Mouse (Mus musculus): Measurements from ENCODE around the gene Slc25a38. TPM values are rescaled to one million over a fixed set of nuclear protein-coding genes. Genes with fewer than 3 reads are reported as not detected.

The Slc25a38 gene
- polyA plus RNA-seq, 1 experiment from 2014 or later: 33.7 TPM

GRCm38 (mm10) chr9:120113456-120113855 is 3.3 kb downstream of the Slc25a38 start:
- ATAC-seq (replicated peaks; ENCODE audit: low FRiP score) (no peak), DNase-seq (ENCODE audit: low spot score) (no peak)
- Histone ChIP-seq H3K9ac (ENCODE audit: low read length) (no peak overlapping the region), H3K4me1 (replicated peaks; ENCODE audit: control insufficient read depth, insufficient read depth, low read length) (no peaks in the 10 kb centered on the region), H3K27ac (ENCODE audit: low read depth, low read length) (no peak overlapping the region), H3K4me2 (ENCODE audit: low read depth, low read length, severe bottlenecking) (no peak overlapping the region), H3K4me3 (ENCODE audit: low read depth, low read length) (no peak overlapping the region), H3K27me3 (ENCODE audit: control insufficient read depth, insufficient read depth, low read length) (no peaks in the 10 kb centered on the region), H3K9me3 (ENCODE audit: control insufficient read depth, low read length) (no peaks in the 10 kb centered on the region), H3K36me3 (ENCODE audit: control insufficient read depth, insufficient read depth, low read length) (no peaks in the 10 kb centered on the region; the same call in 1 of the 2 replicates)
- 97% methylated on average over 7 of the region's 7 CpGs for WGBS

GRCm38 (mm10) chr9:120114051-120114788 is 4.0 kb downstream of the Slc25a38 start:
- no peaks in the 10 kb centered on the region for H3K9me3 ChIP-seq (ENCODE audit: control insufficient read depth, low read length)
- H3K36me3 ChIP-seq (ENCODE audit: control insufficient read depth, insufficient read depth, low read length): no peaks in the 10 kb centered on the region; the same call in 1 of the 2 replicates
- WGBS: 92% methylated on average over 17 of the region's 17 CpGs
- no peak overlapping the region for H3K4me3 ChIP-seq (ENCODE audit: low read depth, low read length)
- H3K27ac ChIP-seq (ENCODE audit: low read depth, low read length): no peak overlapping the region
- ATAC-seq (replicated peaks; ENCODE audit: low FRiP score) (no peak), DNase-seq (ENCODE audit: low spot score) (no peak)
- no peak overlapping the region for H3K4me2 ChIP-seq (ENCODE audit: low read depth, low read length, severe bottlenecking)
- no peaks in the 10 kb centered on the region for H3K4me1 ChIP-seq (replicated peaks; ENCODE audit: control insufficient read depth, insufficient read depth, low read length)
- H3K9ac ChIP-seq (ENCODE audit: low read length): no peak overlapping the region
- H3K27me3 ChIP-seq (ENCODE audit: control insufficient read depth, insufficient read depth, low read length): no peaks in the 10 kb centered on the region

GRCm38 (mm10) chr9:120114789-120115151 is 4.6 kb downstream of the Slc25a38 start:
- 0 out of 2 replicates have a peak overlapping the region, but pooled peaks have one; percentile 12 for H3K27ac ChIP-seq (ENCODE audit: low read depth, low read length)

GRCm38 (mm10) chr9:120115580-120115979 is 5.4 kb downstream of the Slc25a38 start:
- H3K4me2 ChIP-seq (ENCODE audit: low read depth, low read length, severe bottlenecking): no peak overlapping the region
- 80% methylated on average over 5 of the region's 5 CpGs for WGBS
- no peaks in the 10 kb centered on the region for H3K4me1 ChIP-seq (replicated peaks; ENCODE audit: control insufficient read depth, insufficient read depth, low read length)
- no peaks in the 10 kb centered on the region for H3K9me3 ChIP-seq (ENCODE audit: control insufficient read depth, low read length)
- 0 out of 2 replicates have a peak overlapping the region, but pooled peaks have one; percentile 4 for H3K27ac ChIP-seq (ENCODE audit: low read depth, low read length)
- H3K9ac ChIP-seq (ENCODE audit: low read length): no peak overlapping the region
- no peak for DNase-seq (ENCODE audit: low spot score)
- H3K36me3 ChIP-seq (ENCODE audit: control insufficient read depth, insufficient read depth, low read length): no peaks in the 10 kb centered on the region; the same call in 1 of the 2 replicates
- no peak for ATAC-seq (replicated peaks; ENCODE audit: low FRiP score)
- H3K4me3 ChIP-seq (ENCODE audit: low read depth, low read length): no peak overlapping the region
- H3K27me3 ChIP-seq (ENCODE audit: control insufficient read depth, insufficient read depth, low read length): no peaks in the 10 kb centered on the region

More at GRCm38 (mm10) chr9:120114789-120115151, 4.6 kb downstream of the Slc25a38 start:
- Histone ChIP-seq H3K9me3 (ENCODE audit: control insufficient read depth, low read length) (no peaks in the 10 kb centered on the region), H3K36me3 (ENCODE audit: control insufficient read depth, insufficient read depth, low read length) (no peaks in the 10 kb centered on the region; the same call in 1 of the 2 replicates), H3K9ac (ENCODE audit: low read length) (no peak overlapping the region), H3K4me3 (ENCODE audit: low read depth, low read length) (no peak overlapping the region), H3K4me1 (replicated peaks; ENCODE audit: control insufficient read depth, insufficient read depth, low read length) (no peaks in the 10 kb centered on the region), H3K4me2 (ENCODE audit: low read depth, low read length, severe bottlenecking) (no peak overlapping the region), H3K27me3 (ENCODE audit: control insufficient read depth, insufficient read depth, low read length) (no peaks in the 10 kb centered on the region)
- ATAC-seq (replicated peaks; ENCODE audit: low FRiP score) (no peak), DNase-seq (ENCODE audit: low spot score) (no peak)
- 95% methylated on average over 2 of the region's 2 CpGs for WGBS

GRCm38 (mm10) chr9:120116184-120116624 is 6.0 kb downstream of the Slc25a38 start:
- Histone ChIP-seq H3K9me3 (ENCODE audit: control insufficient read depth, low read length) (no peaks in the 10 kb centered on the region), H3K4me2 (ENCODE audit: low read depth, low read length, severe bottlenecking) (no peak overlapping the region), H3K27ac (ENCODE audit: low read depth, low read length) (0 out of 2 replicates have a peak overlapping the region, but pooled peaks have one; percentile 25), H3K27me3 (ENCODE audit: control insufficient read depth, insufficient read depth, low read length) (no peaks in the 10 kb centered on the region), H3K4me3 (ENCODE audit: low read depth, low read length) (no peak overlapping the region), H3K36me3 (ENCODE audit: control insufficient read depth, insufficient read depth, low read length) (no peaks in the 10 kb centered on the region; the same call in 1 of the 2 replicates), H3K4me1 (replicated peaks; ENCODE audit: control insufficient read depth, insufficient read depth, low read length) (no peaks in the 10 kb centered on the region), H3K9ac (ENCODE audit: low read length) (no peak overlapping the region)
- ATAC-seq (replicated peaks; ENCODE audit: low FRiP score) (no peak), DNase-seq (ENCODE audit: low spot score) (peak; percentile 16)
- 88% methylated on average over 8 of the region's 8 CpGs for WGBS

GRCm38 (mm10) chr9:120118212-120118611 is 8.0 kb downstream of the Slc25a38 start:
- Histone ChIP-seq H3K4me1 (replicated peaks; ENCODE audit: control insufficient read depth, insufficient read depth, low read length) (no peaks in the 10 kb centered on the region), H3K4me2 (ENCODE audit: low read depth, low read length, severe bottlenecking) (no peak overlapping the region), H3K27me3 (ENCODE audit: control insufficient read depth, insufficient read depth, low read length) (no peaks in the 10 kb centered on the region), H3K36me3 (ENCODE audit: control insufficient read depth, insufficient read depth, low read length) (no peaks in the 10 kb centered on the region; the same call in 1 of the 2 replicates), H3K9me3 (ENCODE audit: control insufficient read depth, low read length) (no peaks in the 10 kb centered on the region), H3K27ac (ENCODE audit: low read depth, low read length) (no peak overlapping the region), H3K4me3 (ENCODE audit: low read depth, low read length) (no peak overlapping the region), H3K9ac (ENCODE audit: low read length) (no peak overlapping the region)
- DNase-seq (ENCODE audit: low spot score) (no peak), ATAC-seq (replicated peaks; ENCODE audit: low FRiP score) (no peak)
- 84% methylated on average over 4 of the region's 4 CpGs for WGBS

- no peak overlapping the region for H3K9ac ChIP-seq (ENCODE audit: low read length)
- H3K27ac ChIP-seq (ENCODE audit: low read depth, low read length): no peak overlapping the region
- no peak overlapping the region for H3K4me3 ChIP-seq (ENCODE audit: low read depth, low read length)
- no peaks in the 10 kb centered on the region for H3K27me3 ChIP-seq (ENCODE audit: control insufficient read depth, insufficient read depth, low read length)
- H3K9me3 ChIP-seq (ENCODE audit: control insufficient read depth, low read length): no peaks in the 10 kb centered on the region
- DNase-seq (ENCODE audit: low spot score) (no peak), ATAC-seq (replicated peaks; ENCODE audit: low FRiP score) (no peak)
- no peaks in the 10 kb centered on the region; the same call in 1 of the 2 replicates for H3K36me3 ChIP-seq (ENCODE audit: control insufficient read depth, insufficient read depth, low read length)
- no peak overlapping the region for H3K4me2 ChIP-seq (ENCODE audit: low read depth, low read length, severe bottlenecking)
- no peaks in the 10 kb centered on the region for H3K4me1 ChIP-seq (replicated peaks; ENCODE audit: control insufficient read depth, insufficient read depth, low read length)
- 95% methylated on average over 7 of the region's 7 CpGs for WGBS
These were observed 10.3 kb downstream of the Slc25a38 start for GRCm38 (mm10) chr9:120120503-120120902.

- Histone ChIP-seq H3K27me3 (ENCODE audit: control insufficient read depth, insufficient read depth, low read length) (no peaks in the 10 kb centered on the region), H3K4me2 (ENCODE audit: low read depth, low read length, severe bottlenecking) (peak overlapping the region; percentile 53), H3K9me3 (ENCODE audit: control insufficient read depth, low read length) (no peaks in the 10 kb centered on the region), H3K36me3 (ENCODE audit: control insufficient read depth, insufficient read depth, low read length) (peaks cover 11% of the 10 kb centered on the region; the same call in 1 of the 2 replicates), H3K4me3 (ENCODE audit: low read depth, low read length) (peak overlapping the region; percentile 100), H3K4me1 (replicated peaks; ENCODE audit: control insufficient read depth, insufficient read depth, low read length) (peaks cover 12% of the 10 kb centered on the region), H3K27ac (ENCODE audit: low read depth, low read length) (peak overlapping the region; percentile 60; the same call in 1 of the 2 replicates), H3K9ac (ENCODE audit: low read length) (peak overlapping the region; percentile 58; the same call in 1 of the 2 replicates)
- DNase-seq (ENCODE audit: low spot score) (peak; percentile 50), ATAC-seq (replicated peaks; ENCODE audit: low FRiP score) (no peak; the same call in 1 of the 2 replicates)
- 65% methylated on average over 11 of the region's 11 CpGs for WGBS
These were observed 16.7 kb downstream of the Slc25a38 start for GRCm38 (mm10) chr9:120126868-120127267.
